ENCODE assay signal across 15 mouse cellular contexts in the genomic region with DNA sequence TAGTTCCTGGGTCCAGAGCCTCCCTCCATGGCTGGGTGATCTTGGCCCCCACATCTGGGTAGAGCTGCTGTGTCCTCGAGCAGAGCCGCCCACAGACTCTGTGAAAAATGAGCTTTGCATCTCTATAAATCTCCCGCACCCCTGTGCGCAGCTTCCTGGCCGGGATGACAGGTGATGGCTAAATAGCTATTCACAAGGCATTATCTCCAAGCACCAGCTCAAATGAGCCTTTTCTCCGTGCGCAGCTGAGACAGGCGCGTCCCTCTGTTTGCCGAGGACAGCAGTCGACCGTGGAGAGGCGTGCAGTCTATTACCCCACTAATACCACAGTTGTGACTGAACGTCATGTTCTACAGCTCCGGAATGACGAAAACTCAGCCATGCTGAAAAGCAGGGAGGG. TPM values are rescaled to one million over a fixed set of nuclear protein-coding genes. Genes with fewer than 3 reads are reported as not detected.
DNase-seq lines count a peak whose midpoint lies in the region; ATAC-seq and TF ChIP-seq lines count a peak whose summit lies in the region.
"Had no signal": no experiment of that assay in that cellular context is flagged by ENCODE, and none has a peak within 500 bp of the region (broad histone marks: within the 10 kb centered on the region; RNA-seq: fewer than 3 reads in every experiment).

No protein-coding gene starts in this region.

- no peak for TF ChIP-seq CTCF in CH12.LX (conservative IDR thresholded peaks at IDR 0.05 in 1 of 2, IDR thresholded peaks at IDR 0.05 in 1 of 2; ENCODE audit: low read depth in 2 of 2, low read length in 2 of 2)
- no peak for TF ChIP-seq CTCF in brain, embryonic 14.5 days (IDR thresholded peaks at IDR 0.05; ENCODE audit: borderline replicate concordance, extremely low read depth, insufficient read depth, insufficient read length)

- 15% methylated on average over 16 of the region's 16 CpGs for WGBS in hindbrain, embryonic 10.5 days
- WGBS in midbrain, embryonic 14.5 days = 3% methylated on average over 16 of the region's 16 CpGs

- H3K4me1 ChIP-seq in CH12.LX (ENCODE audit: control insufficient read depth in 1 of 2, insufficient read depth in 2 of 2) = peaks cover 16 to 28% of the 10 kb centered on the region in 2 experiments
- peaks cover 49% of the 10 kb centered on the region for H3K4me1 ChIP-seq in hindbrain, embryonic 10.5 days (replicated peaks)
- H3K4me1 ChIP-seq in midbrain, embryonic 14.5 days (ENCODE audit: control insufficient read depth, insufficient read depth, low read length) = peaks cover 30% of the 10 kb centered on the region
- H3K4me1 ChIP-seq: liver, embryonic 13.5 days had no signal

- H3K79me2 ChIP-seq in CH12.LX (replicated peaks; ENCODE audit: control insufficient read depth, extremely low read depth, insufficient read depth, poor library complexity, severe bottlenecking) = no peaks in the 10 kb centered on the region

- DNase-seq in CH12.LX (ENCODE audit: extremely low read depth) = no peak
- DNase-seq in brain, embryonic 14.5 days (ENCODE audit: low read depth) = peak; percentile 80
- peak; percentile 56 for DNase-seq in hindbrain, embryonic 10.5 days (ENCODE audit: low spot score)
- DNase-seq in midbrain, embryonic 14.5 days = peak; percentile 78
- DNase-seq in left cerebral cortex, adult 18-20 months (ENCODE audit: low spot score in 2 of 2) = no peak
- DNase-seq in yolk sac, embryonic 10.5 days (ENCODE audit: low spot score) = no peak
- DNase-seq in right cerebral cortex, postnatal 36 days (ENCODE audit: low spot score in 2 of 2) = no peak
- DNase-seq: cerebellum, adult 9-11 months; gastrocnemius, postnatal 10 days; kidney, postnatal 10 days; liver, embryonic 13.5 days; lung, postnatal 36 days; spleen, adult 18-20 months had no signal

- TF ChIP-seq EP300 in CH12.LX (IDR thresholded peaks at IDR 0.05; ENCODE audit: low read length) = no peak

- no peak overlapping the region for H3K4me2 ChIP-seq in CH12.LX (ENCODE audit: insufficient read depth, low read depth, poor library complexity, severe bottlenecking)
- peak overlapping the region; percentile 38 for H3K4me2 ChIP-seq in midbrain, embryonic 14.5 days (ENCODE audit: low read length)
- H3K4me2 ChIP-seq: liver, embryonic 13.5 days had no signal

- no peak overlapping the region for H3K4me3 ChIP-seq in CH12.LX (replicated peaks in 1 of 3; ENCODE audit: low read depth in 2 of 3, low read length in 2 of 3, poor library complexity in 1 of 3)
- H3K4me3 ChIP-seq in hindbrain, embryonic 10.5 days = peak overlapping the region; percentile 11
- H3K4me3 ChIP-seq in midbrain, embryonic 14.5 days (replicated peaks; ENCODE audit: low read depth, low read length) = no peak overlapping the region
- H3K4me3 ChIP-seq: liver, embryonic 13.5 days had no signal

- no peak overlapping the region for H3K9ac ChIP-seq in CH12.LX (ENCODE audit: insufficient read depth, low read depth)
- H3K9ac ChIP-seq in midbrain, embryonic 14.5 days (replicated peaks; ENCODE audit: low read length) = 0 out of 2 replicates have a peak overlapping the region, but pooled peaks have one; percentile 3
- H3K9ac ChIP-seq: liver, embryonic 13.5 days had no signal

- dilution Hi-C loops in CH12.LX (cut with MboI; ENCODE audit: extremely low pct_ligation_motif_present, extremely low pct_unique_long_range_greater_than_20kb, low sequenced_read_pairs) = no loop called here

- TF ChIP-seq RAD21 in CH12.LX (IDR thresholded peaks at IDR 0.05; ENCODE audit: low read depth, low read length) = no peak

- no peak overlapping the region for H3K27ac ChIP-seq in CH12.LX (ENCODE audit: insufficient read depth, low read depth)
- peak overlapping the region; percentile 25; the same call in 1 of the 2 replicates for H3K27ac ChIP-seq in hindbrain, embryonic 10.5 days
- peak overlapping the region; percentile 38 for H3K27ac ChIP-seq in midbrain, embryonic 14.5 days (replicated peaks; ENCODE audit: low read depth, low read length)
- H3K27ac ChIP-seq: liver, embryonic 13.5 days had no signal

- in situ Hi-C loops in CH12.LX (cut with MboI; ENCODE audit: low pct_ligation_motif_present, low pct_unique_long_range_greater_than_20kb, low sequenced_read_pairs) = no loop called here

- no peaks in the 10 kb centered on the region for H3K36me3 ChIP-seq in CH12.LX (replicated peaks in 1 of 2; ENCODE audit: control insufficient read depth in 1 of 2, insufficient read depth in 1 of 2, low read length in 1 of 2)
- no peaks in the 10 kb centered on the region for H3K36me3 ChIP-seq in hindbrain, embryonic 10.5 days
- H3K36me3 ChIP-seq in midbrain, embryonic 14.5 days (ENCODE audit: control insufficient read depth, insufficient read depth, low read length) = no peaks in the 10 kb centered on the region
- H3K36me3 ChIP-seq: liver, embryonic 13.5 days had no signal

- peak; percentile 69; the same call in 1 of the 2 replicates for ATAC-seq in midbrain, embryonic 14.5 days (ENCODE audit: low FRiP score, low TSS enrichment)

- no peaks in the 10 kb centered on the region for H3K9me3 ChIP-seq in CH12.LX (replicated peaks; ENCODE audit: low read length)
- H3K9me3 ChIP-seq in hindbrain, embryonic 10.5 days = no peaks in the 10 kb centered on the region
- H3K9me3 ChIP-seq in midbrain, embryonic 14.5 days (ENCODE audit: control insufficient read depth, low read length) = no peaks in the 10 kb centered on the region
- H3K9me3 ChIP-seq: liver, embryonic 13.5 days had no signal

- H3K27me3 ChIP-seq in CH12.LX (replicated peaks) = peaks cover 47% of the 10 kb centered on the region
- H3K27me3 ChIP-seq in hindbrain, embryonic 10.5 days (ENCODE audit: insufficient read depth, poor library complexity, severe bottlenecking) = peaks cover 64% of the 10 kb centered on the region
- H3K27me3 ChIP-seq in midbrain, embryonic 14.5 days (ENCODE audit: control insufficient read depth, insufficient read depth, low read length) = no peaks in the 10 kb centered on the region; the same call in 1 of the 2 replicates

- no peak for TF ChIP-seq POLR2A in CH12.LX (IDR thresholded peaks at IDR 0.05; ENCODE audit: low read depth, low read length)
- TF ChIP-seq POLR2A in brain, embryonic 14.5 days (IDR thresholded peaks at IDR 0.05; ENCODE audit: borderline replicate concordance, extremely low read depth, insufficient read depth, insufficient read length, poor library complexity, severe bottlenecking) = no peak

TF ChIP-seq in CH12.LX, 34 proteins besides CTCF, POLR2A, EP300 and RAD21:
- TF ChIP-seq UBTF (IDR thresholded peaks at IDR 0.05; ENCODE audit: low read depth, low read length) (no peak), BHLHE40 (IDR thresholded peaks at IDR 0.05; ENCODE audit: low read depth, low read length) (peak; percentile 78), ETS1 (conservative IDR thresholded peaks at IDR 0.05; ENCODE audit: low read depth, low read length) (peak; percentile 18; the same call in 1 of the 2 replicates)

RNA-seq across cellular contexts. Expression of gene Ntsr1, which starts 17.5 kb away (rescaled TPM):
- total RNA-seq in CH12.LX (2012; rRNA removed) (not detected in 2 replicates), CH12.LX (2014; rRNA removed) (not detected in 2 replicates)
- polyA plus RNA-seq in CH12.LX (2012; ENCODE audit: insufficient read length, low read depth) = not detected in 2 replicates
- polyA plus RNA-seq in brain, embryonic 14.5 days (2012; rRNA removed) = 3.6 and 4.3 TPM in 2 replicates
- 0.31 and 0.39 TPM in 2 replicates for polyA plus RNA-seq in hindbrain, embryonic 10.5 days (2016; fragmentation: Nextera tagmentation; extraction: Ambion mirVana)
- 0.89 and 1.3 TPM in 2 replicates for polyA plus RNA-seq in midbrain, embryonic 14.5 days (2014; fragmentation: Nextera tagmentation; extraction: Ambion mirVana)
- total RNA-seq in left cerebral cortex, adult 18-20 months (2021) = 1 to 10 TPM; 6.4 to 8.2 TPM
- total RNA-seq: neutrophil, adult 5-6 weeks had no signal

RNA-seq across cellular contexts. Expression of gene Slco4a1, which starts 26.2 kb away (rescaled TPM):
- total RNA-seq in CH12.LX (2012; rRNA removed) = 3.9 and 4.8 TPM in 2 replicates
- 1.4 and 1.9 TPM in 2 replicates for total RNA-seq in CH12.LX (2014; rRNA removed)
- polyA plus RNA-seq in CH12.LX (2012; ENCODE audit: insufficient read length, low read depth) = 4.3 and 5.4 TPM in 2 replicates
- 2.1 and 2.7 TPM in 2 replicates for polyA plus RNA-seq in brain, embryonic 14.5 days (2012; rRNA removed)
- polyA plus RNA-seq in hindbrain, embryonic 10.5 days (2016; fragmentation: Nextera tagmentation; extraction: Ambion mirVana) = 7.6 and 8.7 TPM in 2 replicates
- polyA plus RNA-seq in midbrain, embryonic 14.5 days (2014; fragmentation: Nextera tagmentation; extraction: Ambion mirVana) = 1.0 and 1.1 TPM in 2 replicates
- 1 to 10 TPM; 1.7 to 2.4 TPM for total RNA-seq in left cerebral cortex, adult 18-20 months (2021)
- polyA plus RNA-seq: heart, postnatal 0 days had no signal

Comparison
In these comparisons a context has a peak if more than half of its experiments do, and no peak if none do; other contexts are left out.
1. DNase-seq: peak in brain, embryonic 14.5 days (single experiment), hindbrain, embryonic 10.5 days (single experiment) and midbrain, embryonic 14.5 days (single experiment); none in CH12.LX (single experiment), left cerebral cortex, adult 18-20 months (0 of 2), yolk sac, embryonic 10.5 days (single experiment) and right cerebral cortex, postnatal 36 days (0 of 2).